Mouse (Mus musculus): Measurements from ENCODE around the gene Plekhg1. TPM values are rescaled to one million over a fixed set of nuclear protein-coding genes. Genes with fewer than 3 reads are reported as not detected.

The Plekhg1 gene
- total and polyA plus RNA-seq, 3 experiments = 0.60 to 0.97 (median 0.68) TPM

DNA sequence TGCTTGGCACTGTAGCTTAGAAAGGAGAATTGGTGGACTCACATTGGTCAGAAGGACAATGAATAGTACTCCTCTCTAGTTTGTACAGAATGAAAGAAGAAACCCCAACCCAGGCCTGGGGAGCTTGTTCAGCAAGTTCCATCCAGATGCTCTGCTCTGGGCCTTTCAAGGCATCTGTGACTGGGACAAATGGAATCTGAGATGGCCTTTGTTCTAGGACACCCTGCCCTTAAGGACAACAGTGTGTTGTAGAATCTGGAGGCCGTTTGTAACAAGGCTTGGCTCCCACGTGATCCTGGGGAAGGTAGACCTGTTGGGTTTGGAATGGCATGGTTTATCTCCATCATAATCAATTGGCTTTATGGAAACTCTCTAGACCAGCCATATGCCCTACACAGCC lies 141.0 kb downstream of the Plekhg1 start:
- no peak overlapping the region for H3K4me3 ChIP-seq (replicated peaks in 1 of 3; ENCODE audit: low read depth in 2 of 3, low read length in 2 of 3, poor library complexity in 1 of 3)
- no peaks in the 10 kb centered on the region for H3K79me2 ChIP-seq (replicated peaks; ENCODE audit: control insufficient read depth, extremely low read depth, insufficient read depth, poor library complexity, severe bottlenecking)
- no peaks in the 10 kb centered on the region for H3K36me3 ChIP-seq (replicated peaks in 1 of 2; ENCODE audit: control insufficient read depth in 1 of 2, insufficient read depth in 1 of 2, low read length in 1 of 2)
- H3K4me2 ChIP-seq (ENCODE audit: insufficient read depth, low read depth, poor library complexity, severe bottlenecking) = no peak overlapping the region
- H3K4me1 ChIP-seq (ENCODE audit: control insufficient read depth in 1 of 2, insufficient read depth in 2 of 2) = no peaks in the 10 kb centered on the region
- DNase-seq (ENCODE audit: extremely low read depth) = no peak
- dilution Hi-C loops (cut with MboI; ENCODE audit: extremely low pct_ligation_motif_present, extremely low pct_unique_long_range_greater_than_20kb, low sequenced_read_pairs) = no loop called here
- H3K27me3 ChIP-seq (replicated peaks) = no peaks in the 10 kb centered on the region
- no peak overlapping the region for H3K9ac ChIP-seq (ENCODE audit: insufficient read depth, low read depth)
- H3K9me3 ChIP-seq (replicated peaks; ENCODE audit: low read length) = no peaks in the 10 kb centered on the region
- no peak overlapping the region for H3K27ac ChIP-seq (ENCODE audit: insufficient read depth, low read depth)
- TF ChIP-seq MEF2A (IDR thresholded peaks at IDR 0.05; ENCODE audit: borderline replicate concordance, low read depth, low read length) (no peak), ZC3H11A (IDR thresholded peaks at IDR 0.05; ENCODE audit: low read depth, low read length) (no peak), ZNF384 (IDR thresholded peaks at IDR 0.05; ENCODE audit: low read depth, low read length) (no peak), NRF1 (IDR thresholded peaks at IDR 0.05; ENCODE audit: low read depth, low read length) (no peak), MAX (IDR thresholded peaks at IDR 0.05; ENCODE audit: low read length) (no peak)
- in situ Hi-C loops (cut with MboI; ENCODE audit: low pct_ligation_motif_present, low pct_unique_long_range_greater_than_20kb, low sequenced_read_pairs) = no loop called here

DNA sequence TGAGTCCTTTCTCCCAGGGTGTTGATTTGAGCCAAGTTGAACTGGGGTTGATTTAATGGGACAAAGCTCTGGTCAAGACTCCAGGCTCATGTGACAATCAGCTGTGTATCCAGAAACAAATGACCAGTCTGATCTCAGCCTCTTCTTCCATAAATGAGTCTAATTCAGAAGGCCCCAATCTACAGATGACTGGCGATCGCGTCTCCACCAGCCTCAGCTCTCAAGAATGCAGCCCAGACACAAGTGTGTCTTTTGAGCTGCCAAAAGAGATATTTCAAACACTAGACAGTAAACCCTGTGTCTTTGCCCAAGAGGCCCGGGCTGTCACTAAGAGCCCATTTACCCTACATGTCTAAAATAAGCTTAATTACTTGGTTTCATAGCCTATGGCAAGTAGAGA lies 148.3 kb downstream of the Plekhg1 start:
- Histone ChIP-seq H3K9ac (ENCODE audit: insufficient read depth, low read depth) (no peak overlapping the region), H3K27me3 (replicated peaks) (no peaks in the 10 kb centered on the region), H3K4me2 (ENCODE audit: insufficient read depth, low read depth, poor library complexity, severe bottlenecking) (no peak overlapping the region), H3K27ac (ENCODE audit: insufficient read depth, low read depth) (no peak overlapping the region), H3K36me3 (replicated peaks in 1 of 2; ENCODE audit: control insufficient read depth in 1 of 2, insufficient read depth in 1 of 2, low read length in 1 of 2) (no peaks in the 10 kb centered on the region), H3K4me1 (ENCODE audit: control insufficient read depth in 1 of 2, insufficient read depth in 2 of 2) (no peaks in the 10 kb centered on the region), H3K79me2 (replicated peaks; ENCODE audit: control insufficient read depth, extremely low read depth, insufficient read depth, poor library complexity, severe bottlenecking) (no peaks in the 10 kb centered on the region), H3K4me3 (replicated peaks in 1 of 3; ENCODE audit: low read depth in 2 of 3, low read length in 2 of 3, poor library complexity in 1 of 3) (no peak overlapping the region), H3K9me3 (replicated peaks; ENCODE audit: low read length) (no peaks in the 10 kb centered on the region)
- TF ChIP-seq GABPA (IDR thresholded peaks at IDR 0.05; ENCODE audit: insufficient replicate concordance, low read depth, low read length) = no peak
- TF ChIP-seq ELF1 (IDR thresholded peaks at IDR 0.05; ENCODE audit: low read depth, low read length) = no peak
- no peak for TF ChIP-seq MAZ (IDR thresholded peaks at IDR 0.05; ENCODE audit: low read depth, low read length)
- no peak for TF ChIP-seq JUN (IDR thresholded peaks at IDR 0.05; ENCODE audit: insufficient read depth, low read depth, low read length)
- TF ChIP-seq ZNF384 (IDR thresholded peaks at IDR 0.05; ENCODE audit: low read depth, low read length) = no peak
- TF ChIP-seq CTCF (conservative IDR thresholded peaks at IDR 0.05 in 1 of 2, IDR thresholded peaks at IDR 0.05 in 1 of 2; ENCODE audit: low read depth in 2 of 2, low read length in 2 of 2) = no peak
- no peak for TF ChIP-seq POLR2AphosphoS2 (IDR thresholded peaks at IDR 0.05; ENCODE audit: low read depth, low read length)
- no peak for TF ChIP-seq MEF2A (IDR thresholded peaks at IDR 0.05; ENCODE audit: borderline replicate concordance, low read depth, low read length)
- TF ChIP-seq EP300 (IDR thresholded peaks at IDR 0.05; ENCODE audit: low read length) = no peak
- TF ChIP-seq TBP (conservative IDR thresholded peaks at IDR 0.05; ENCODE audit: low read depth, low read length) = no peak
- no peak for TF ChIP-seq ETS1 (conservative IDR thresholded peaks at IDR 0.05; ENCODE audit: low read depth, low read length)
- no peak for TF ChIP-seq USF2 (conservative IDR thresholded peaks at IDR 0.05; ENCODE audit: low read depth, low read length)
- no peak for TF ChIP-seq IRF4 (IDR thresholded peaks at IDR 0.05; ENCODE audit: low read depth, low read length)
- TF ChIP-seq SMC3 (IDR thresholded peaks at IDR 0.05; ENCODE audit: low read depth, low read length) = no peak
- TF ChIP-seq RCOR1 (conservative IDR thresholded peaks at IDR 0.05; ENCODE audit: low read depth, low read length) = no peak
- no peak for TF ChIP-seq TCF12 (IDR thresholded peaks at IDR 0.05; ENCODE audit: low read depth, low read length)
- TF ChIP-seq MAX (IDR thresholded peaks at IDR 0.05; ENCODE audit: low read length) = no peak
- in situ Hi-C loops (cut with MboI; ENCODE audit: low pct_ligation_motif_present, low pct_unique_long_range_greater_than_20kb, low sequenced_read_pairs) (no loop called here), dilution Hi-C loops (cut with MboI; ENCODE audit: extremely low pct_ligation_motif_present, extremely low pct_unique_long_range_greater_than_20kb, low sequenced_read_pairs) (no loop called here)
- no peak for DNase-seq (ENCODE audit: extremely low read depth)
